Mouse (Mus musculus) kidney, embryonic 14.5 days (tissue): ENCODE results near the gene Spdl1. TPM values are rescaled to one million over a fixed set of nuclear protein-coding genes. Genes with fewer than 3 reads are reported as not detected.

Source experiments
- ATAC-seq: fragments of 200-750 bp; cut with Nextera tagmentation; 2 replicates; pipeline ENCODE4 v1.8.0; 2017; ENCODE audit warnings: moderate number of reproducible peaks, mild to moderate bottlenecking, moderate TSS enrichment, moderate library complexity; ENCODE audit not compliant: low FRiP score, low TSS enrichment
- H3K27ac ChIP-seq: fragments of 300-500 bp; sonication (generic); 2 replicates; pipeline ENCODE4 v1.5.1; 2014; ENCODE audit warnings: low read depth, mild to moderate bottlenecking, low read length, moderate library complexity, mixed read lengths
- H3K27me3 ChIP-seq: fragments of 300-500 bp; sonication (generic); 2 replicates; pipeline ENCODE4 v1.6.1; 2014; ENCODE audit warnings: mild to moderate bottlenecking, low read length; ENCODE audit not compliant: control insufficient read depth, insufficient read depth
- H3K36me3 ChIP-seq: fragments of 300-500 bp; sonication (generic); 2 replicates; pipeline ENCODE4 v1.6.1; 2014; ENCODE audit warnings: low read length, mixed read lengths; ENCODE audit not compliant: control insufficient read depth, insufficient read depth
- H3K4me1 ChIP-seq: fragments of 300-500 bp; sonication (generic); 2 replicates; pipeline ENCODE4 v1.6.1; 2014; ENCODE audit warnings: low read length, mixed read lengths; ENCODE audit not compliant: control insufficient read depth, insufficient read depth
- H3K4me2 ChIP-seq: fragments of 300-500 bp; sonication (generic); replicated peaks from 2 replicates; pipeline ENCODE4 v1.6.1; 2014; ENCODE audit warnings: low read depth, mild to moderate bottlenecking, low read length
- H3K4me3 ChIP-seq: fragments of 300-500 bp; sonication (generic); 2 replicates; pipeline ENCODE4 v1.5.1; 2014; ENCODE audit warnings: mild to moderate bottlenecking, low read length
- H3K9ac ChIP-seq: fragments of 300-500 bp; sonication (generic); 2 replicates; pipeline ENCODE4 v1.6.1; 2014; ENCODE audit warnings: low read depth, mild to moderate bottlenecking, low read length, moderate library complexity
- H3K9me3 ChIP-seq: fragments of 300-500 bp; sonication (generic); 2 replicates; pipeline ENCODE4 v1.6.1; 2016; ENCODE audit warnings: low read length; ENCODE audit not compliant: control insufficient read depth
- WGBS: fragments of 180-500 bp; shearing (Covaris S2); extraction: QIAGEN DNeasy Blood & Tissue Kit; methylation state at CpG from one replicate; pipeline ENCODE4 v1.1.7; 2014; 5-methylcytosine and 5-hydroxymethylcytosine counted together
- polyA plus RNA-seq: library from polyadenylated mRNA; unstranded; fragments of >200 nt; fragmentation: Nextera tagmentation; extraction: Ambion mirVana; gene quantifications from 2 replicates; pipeline ENCODE4 v1.2.1, GENCODE M21; 2014

Spdl1 gene
- polyA plus RNA-seq, 1 experiment from 2014 or later, result 26.0 TPM

DNA sequence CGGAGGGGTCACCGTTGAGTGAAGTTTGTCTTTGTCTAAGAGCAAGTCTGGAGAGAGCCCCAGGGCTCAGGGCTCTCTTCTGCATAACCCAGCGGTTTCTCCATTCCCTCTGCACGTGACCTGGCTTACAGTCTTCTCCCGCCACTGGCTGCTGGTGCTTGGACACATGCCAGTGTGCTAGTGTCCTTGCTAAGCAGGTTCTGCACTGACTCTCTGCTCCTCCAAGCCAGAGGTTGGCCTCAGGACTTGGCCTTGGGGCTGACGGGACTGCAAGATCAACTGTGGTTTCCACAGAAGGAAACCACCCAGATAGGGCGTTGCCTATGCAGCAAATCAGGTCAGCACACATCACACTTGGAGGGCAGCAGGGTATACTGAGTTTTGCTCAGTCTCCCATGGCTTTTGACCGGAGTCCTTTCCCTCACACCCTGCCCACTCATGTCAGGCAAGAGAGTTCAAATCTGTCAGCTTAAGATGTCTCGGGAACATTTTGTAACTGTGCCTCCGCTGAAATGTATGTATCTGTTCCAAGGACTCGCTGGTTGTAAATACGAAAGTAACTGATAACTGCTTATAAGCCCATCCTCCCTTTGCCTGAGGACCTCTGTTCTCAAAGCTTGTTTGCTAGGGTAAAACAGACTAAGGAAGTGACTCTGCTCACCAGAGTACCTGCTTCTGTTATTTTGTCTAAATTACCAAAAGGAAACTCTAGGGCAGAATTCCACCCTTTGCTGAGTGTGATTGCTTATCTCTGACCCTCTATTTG, 62.0 kb downstream of the Spdl1 start:
- WGBS, result 58% methylated on average over 12 of the region's 12 CpGs
- H3K36me3 ChIP-seq, result no peaks in the 10 kb centered on the region
- peak; percentile 57; the same call in 1 of the 2 replicates for ATAC-seq
- H3K4me2 ChIP-seq, result no peak overlapping the region
- H3K27ac ChIP-seq, result no peak overlapping the region
- 0 out of 2 replicates have a peak, but pooled peaks cover 3% of the 10 kb centered on the region for H3K4me1 ChIP-seq
- no peaks in the 10 kb centered on the region for H3K9me3 ChIP-seq
- no peaks in the 10 kb centered on the region for H3K27me3 ChIP-seq
- no peak overlapping the region for H3K4me3 ChIP-seq
- no peak overlapping the region for H3K9ac ChIP-seq

DNA sequence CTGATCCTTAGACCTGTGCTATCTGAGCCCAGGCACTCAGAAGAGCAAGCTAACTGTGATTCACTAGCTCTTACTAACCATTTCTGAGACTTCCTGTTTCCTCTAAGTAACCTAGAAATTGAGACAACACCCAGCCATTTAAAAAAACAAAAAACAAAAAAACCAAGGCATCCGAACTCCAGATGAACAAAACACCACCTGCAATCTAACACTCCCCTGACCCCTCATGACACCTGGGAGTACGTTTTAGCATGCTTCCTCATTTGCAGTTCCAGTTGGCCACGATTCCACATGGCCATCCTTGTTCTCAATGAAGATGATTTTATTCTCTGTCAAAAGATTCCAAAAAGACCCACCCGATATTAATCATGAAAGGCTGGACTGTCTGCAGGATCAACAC, 62.8 kb downstream of the Spdl1 start:
- no peaks in the 10 kb centered on the region for H3K27me3 ChIP-seq
- 0 out of 2 replicates have a peak, but pooled peaks cover 3% of the 10 kb centered on the region for H3K4me1 ChIP-seq
- no peaks in the 10 kb centered on the region for H3K36me3 ChIP-seq
- H3K4me2 ChIP-seq, result no peak overlapping the region
- 41% methylated on average over 4 of the region's 4 CpGs for WGBS
- peaks cover 4% of the 10 kb centered on the region; the same call in 1 of the 2 replicates for H3K9me3 ChIP-seq
- H3K4me3 ChIP-seq, result no peak overlapping the region
- H3K27ac ChIP-seq, result no peak overlapping the region
- ATAC-seq, result no peak
- H3K9ac ChIP-seq, result no peak overlapping the region

DNA sequence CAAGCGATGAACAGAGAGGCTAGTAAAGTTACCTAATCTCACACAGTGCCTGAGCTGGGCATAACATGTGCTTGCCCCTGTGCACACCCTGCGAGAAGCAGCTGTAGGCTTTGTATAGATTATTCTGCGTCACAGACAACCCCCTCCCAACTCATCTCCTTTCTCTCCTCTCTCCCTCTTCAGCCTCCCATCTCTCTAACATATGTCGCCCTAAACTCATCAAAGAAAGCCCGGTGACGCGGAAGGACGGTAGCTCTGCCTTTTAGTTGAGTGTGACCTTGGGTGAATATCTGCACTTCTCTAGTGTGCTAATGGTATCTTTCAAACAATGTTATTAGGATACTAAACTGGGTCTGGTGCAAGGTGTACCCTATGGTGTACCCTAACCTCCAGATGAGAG, 63.5 kb downstream of the Spdl1 start:
- 0 out of 2 replicates have a peak, but pooled peaks cover 3% of the 10 kb centered on the region for H3K4me1 ChIP-seq
- 91% methylated on average over 8 of the region's 8 CpGs for WGBS
- H3K27me3 ChIP-seq, result no peaks in the 10 kb centered on the region
- peaks cover 4% of the 10 kb centered on the region; the same call in 1 of the 2 replicates for H3K9me3 ChIP-seq
- no peak for ATAC-seq
- no peak overlapping the region for H3K9ac ChIP-seq
- H3K27ac ChIP-seq, result no peak overlapping the region
- H3K36me3 ChIP-seq, result no peaks in the 10 kb centered on the region
- H3K4me3 ChIP-seq, result no peak overlapping the region
- H3K4me2 ChIP-seq, result no peak overlapping the region

DNA sequence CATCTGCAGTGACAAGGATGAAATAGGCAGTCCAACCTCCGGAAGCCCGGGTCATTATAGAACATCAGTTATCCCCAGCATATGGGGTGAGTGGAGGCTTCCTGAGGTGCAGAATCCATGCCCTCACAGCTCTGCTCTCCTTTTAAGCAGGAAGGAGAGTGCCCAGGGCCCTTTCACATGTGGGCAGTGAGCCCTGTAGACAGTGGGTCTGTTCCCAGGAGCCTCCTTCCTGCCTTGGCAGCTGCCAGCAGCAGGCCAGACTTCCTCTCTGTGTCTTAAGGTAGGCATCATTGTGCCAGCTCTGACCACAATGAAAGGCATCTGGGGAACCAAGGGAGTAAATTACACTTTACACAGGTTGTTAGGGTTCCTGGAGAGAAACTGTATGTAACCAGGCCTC, 64.0 kb downstream of the Spdl1 start:
- H3K27me3 ChIP-seq, result no peaks in the 10 kb centered on the region
- H3K4me2 ChIP-seq, result no peak overlapping the region
- WGBS, result 100% methylated on average over 2 of the region's 2 CpGs
- no peak overlapping the region for H3K9ac ChIP-seq
- 0 out of 2 replicates have a peak, but pooled peaks cover 3% of the 10 kb centered on the region for H3K4me1 ChIP-seq
- ATAC-seq, result no peak
- H3K4me3 ChIP-seq, result no peak overlapping the region
- H3K36me3 ChIP-seq, result no peaks in the 10 kb centered on the region
- peaks cover 4% of the 10 kb centered on the region; the same call in 1 of the 2 replicates for H3K9me3 ChIP-seq
- no peak overlapping the region for H3K27ac ChIP-seq

DNA sequence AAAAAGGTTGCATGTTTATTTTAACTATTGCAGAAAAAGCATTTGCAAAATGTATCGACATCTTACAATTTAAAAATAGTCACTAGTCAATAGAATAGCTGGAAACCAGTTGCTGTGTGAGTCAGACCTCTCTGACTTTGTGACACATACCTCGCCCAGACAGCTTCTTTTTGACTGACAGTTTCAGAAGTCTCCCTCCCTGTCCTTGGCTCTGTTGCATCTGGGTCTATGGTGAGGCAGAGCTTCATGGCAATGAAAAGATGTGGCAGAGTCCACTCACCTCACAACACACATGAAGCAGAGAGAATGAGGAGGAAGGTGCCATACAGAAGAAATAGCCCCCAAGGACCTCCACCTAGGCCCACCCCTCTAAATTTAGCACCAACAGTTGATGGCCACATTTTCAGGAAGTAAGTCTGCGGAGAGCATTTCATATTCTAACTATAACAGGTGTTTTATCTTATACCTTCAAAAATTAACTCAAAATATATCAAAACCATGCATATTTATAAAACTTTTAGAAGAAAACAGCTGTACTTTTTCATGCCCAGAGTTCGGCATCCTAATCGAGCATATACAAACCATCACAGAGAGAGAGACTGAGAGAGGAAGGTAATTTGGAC, 69.6 kb downstream of the Spdl1 start:
- WGBS, result 84% methylated on average over 5 of the region's 5 CpGs
- H3K27ac ChIP-seq, result no peak overlapping the region
- no peaks in the 10 kb centered on the region for H3K27me3 ChIP-seq
- H3K4me1 ChIP-seq, result no peaks in the 10 kb centered on the region
- H3K36me3 ChIP-seq, result no peaks in the 10 kb centered on the region
- H3K4me3 ChIP-seq, result no peak overlapping the region
- H3K9ac ChIP-seq, result no peak overlapping the region
- no peak for ATAC-seq
- no peak overlapping the region for H3K4me2 ChIP-seq
- H3K9me3 ChIP-seq, result peaks cover 4% of the 10 kb centered on the region; the same call in 1 of the 2 replicates

DNA sequence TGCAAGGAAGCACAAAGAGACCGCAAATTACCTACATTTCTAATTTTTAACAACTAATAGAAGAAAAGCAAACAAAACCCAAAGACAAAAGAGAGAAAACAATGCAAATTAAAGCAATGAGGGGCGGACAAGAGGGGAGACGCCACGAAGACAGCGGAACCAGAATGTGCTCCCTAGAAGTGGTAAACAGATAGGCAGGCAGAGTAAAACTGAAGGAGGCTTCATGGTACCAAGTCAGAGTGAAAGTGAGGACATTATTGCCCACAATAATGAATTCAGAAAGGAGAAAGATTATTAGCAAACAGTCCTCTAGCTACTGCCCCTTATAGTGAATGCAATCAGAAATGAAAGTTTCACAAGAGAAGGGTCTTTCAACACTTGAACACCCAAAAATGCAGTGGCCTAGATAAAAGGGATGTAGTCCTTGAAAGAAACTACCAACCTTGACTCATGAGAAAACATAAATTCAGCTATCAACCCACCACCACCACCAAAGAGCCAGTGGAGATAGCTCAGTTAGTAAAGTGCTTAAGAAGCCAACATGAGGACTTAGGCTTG, 70.8 kb downstream of the Spdl1 start:
- Histone ChIP-seq H3K4me3 (no peak overlapping the region), H3K27me3 (no peaks in the 10 kb centered on the region), H3K9ac (no peak overlapping the region), H3K9me3 (peaks cover 4% of the 10 kb centered on the region; the same call in 1 of the 2 replicates), H3K4me1 (no peaks in the 10 kb centered on the region), H3K27ac (no peak overlapping the region), H3K4me2 (no peak overlapping the region), H3K36me3 (no peaks in the 10 kb centered on the region)
- 90% methylated on average over 5 of the region's 5 CpGs for WGBS
- ATAC-seq, result no peak

DNA sequence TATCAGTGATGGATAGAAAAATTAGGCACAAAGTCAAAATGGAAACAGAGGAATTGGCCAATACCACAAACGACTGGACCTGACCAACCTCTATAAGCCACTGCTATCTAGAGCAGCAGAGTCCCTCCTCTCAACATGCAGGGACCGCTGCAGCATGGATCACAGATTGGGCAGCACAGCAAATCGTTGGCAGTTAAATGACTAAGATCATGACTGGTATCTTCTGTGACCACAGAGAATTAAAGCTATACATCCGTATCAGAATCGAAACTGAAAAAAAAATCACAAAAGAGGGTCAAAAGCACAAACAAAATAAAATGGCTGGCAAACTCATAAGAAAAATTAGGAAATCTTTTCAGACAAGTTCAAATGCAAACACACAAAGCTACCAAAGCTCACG, 71.3 kb downstream of the Spdl1 start:
- H3K4me2 ChIP-seq, result no peak overlapping the region
- WGBS, result 89% methylated on average over 6 of the region's 6 CpGs
- no peak overlapping the region for H3K4me3 ChIP-seq
- H3K4me1 ChIP-seq, result no peaks in the 10 kb centered on the region
- no peak overlapping the region for H3K9ac ChIP-seq
- H3K36me3 ChIP-seq, result no peaks in the 10 kb centered on the region
- ATAC-seq, result no peak
- no peaks in the 10 kb centered on the region for H3K27me3 ChIP-seq
- H3K27ac ChIP-seq, result no peak overlapping the region
- peaks cover 4% of the 10 kb centered on the region; the same call in 1 of the 2 replicates for H3K9me3 ChIP-seq

DNA sequence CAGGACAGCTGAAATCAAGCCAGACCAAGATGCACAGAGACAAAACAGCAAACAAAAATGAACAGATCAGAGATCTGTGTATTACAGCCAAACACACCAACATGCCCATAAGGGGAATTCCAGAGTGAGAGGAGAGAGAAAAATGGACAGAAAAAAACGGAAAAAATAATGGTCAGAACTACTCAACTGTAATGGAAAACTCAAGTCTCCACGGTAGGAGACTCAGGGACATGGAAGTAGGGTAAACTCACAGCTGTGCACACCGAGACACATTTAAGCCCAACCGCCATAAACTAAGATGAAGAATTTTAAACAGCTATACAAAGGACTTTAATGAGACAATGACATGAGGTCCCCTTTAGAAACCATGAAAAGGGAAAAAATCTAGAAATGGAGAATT, 73.9 kb downstream of the Spdl1 start:
- no peaks in the 10 kb centered on the region for H3K36me3 ChIP-seq
- no peaks in the 10 kb centered on the region for H3K27me3 ChIP-seq
- H3K4me2 ChIP-seq, result no peak overlapping the region
- H3K27ac ChIP-seq, result no peak overlapping the region
- H3K9ac ChIP-seq, result no peak overlapping the region
- no peak overlapping the region for H3K4me3 ChIP-seq
- no peak for ATAC-seq
- 81% methylated on average over 4 of the region's 4 CpGs for WGBS
- H3K4me1 ChIP-seq, result no peaks in the 10 kb centered on the region
- no peaks in the 10 kb centered on the region for H3K9me3 ChIP-seq
